Mouse (Mus musculus): Measurements from ENCODE around the gene Mfsd10.

DNA sequence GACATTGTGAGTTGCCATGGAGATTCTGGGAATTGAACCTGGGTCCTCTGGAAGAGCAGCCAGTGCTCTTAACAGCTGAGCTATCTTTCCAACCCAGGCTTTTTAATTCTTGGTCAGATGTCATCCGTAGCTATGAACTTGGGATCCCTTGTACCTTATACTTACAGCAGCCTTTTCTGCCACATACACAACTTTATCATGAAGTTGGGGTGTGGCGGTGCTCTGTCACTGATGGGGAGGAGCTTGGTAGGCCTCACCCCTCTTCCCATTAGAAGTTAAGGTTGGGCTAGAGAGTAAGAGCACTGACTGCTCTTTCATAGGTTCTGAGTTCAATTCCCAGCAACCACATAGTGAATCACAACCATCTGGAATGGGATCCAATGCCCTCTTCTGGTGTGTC, 4.0 kb downstream of the Mfsd10 start:
- TF ChIP-seq POLR2A (IDR thresholded peaks at IDR 0.05; ENCODE audit: borderline replicate concordance, control insufficient read depth, low read depth, low read length) (no peak), CTCF (IDR thresholded peaks at IDR 0.05; ENCODE audit: control insufficient read depth, insufficient read depth, low read length) (no peak)

All from bone marrow, adult 2 months (tissue).